Mouse (Mus musculus) cerebellum, adult 2 months (tissue): ENCODE measurements around the gene Ghr.

Experiments used
- CTCF ChIP-seq: fragments of 200-500 bp; IDR thresholded peaks from 2 replicates; pipeline ENCODE4 v1.5.1; 2011; ENCODE audit warnings: low read depth, mild to moderate bottlenecking, control low read depth, low read length, moderate library complexity, borderline replicate concordance; ENCODE audit not compliant: insufficient read depth
- POLR2A ChIP-seq: fragments of 200-500 bp; IDR thresholded peaks from 2 replicates; pipeline ENCODE4 v1.6.1; 2011; ENCODE audit warnings: low read length, control low read depth, borderline replicate concordance; ENCODE audit not compliant: insufficient read depth

- TF ChIP-seq POLR2A, result no peak
- no peak for TF ChIP-seq CTCF
Measured at GRCm38 (mm10) chr15:3286032-3286431, 297.3 kb downstream of the Ghr start.
